Mouse (Mus musculus) gastrocnemius, postnatal 14 days (tissue): ENCODE measurements at regions not wholly inside any gene's neighbourhood (a gene's known extent, or its start where the extent isn't known, plus 50 kb on each side); places are given as distances from the start of the nearest gene placed in this dataset.

Experiments used
- DNase-seq: peaks from one replicate; pipeline ENCODE4 v3.0.0; 2021; ENCODE audit warnings: mixed read lengths
- intact Hi-C: fragments of 180-260 bp; cut with DNase I; formaldehyde crosslinking; loops from one replicate; pipeline ENCODE4 v1.15.1; 2025; ENCODE audit warnings: low total_unique reads

GRCm38 (mm10) chr10:37887961-37888360, 749.2 kb upstream of the Marcks start:
- peak; percentile 23 for DNase-seq
- intact Hi-C loops: no loop called here

GRCm38 (mm10) chr10:37880841-37881240, 742.1 kb upstream of the Marcks start:
- DNase-seq: no peak
- intact Hi-C loops: no loop called here

GRCm38 (mm10) chr10:37873925-37874324, 735.2 kb upstream of the Marcks start:
- intact Hi-C loops: no loop called here
- DNase-seq: no peak

GRCm38 (mm10) chr10:37861001-37861400, 722.3 kb upstream of the Marcks start:
- intact Hi-C loops: no loop called here

GRCm38 (mm10) chr10:37849291-37849846, 710.6 kb upstream of the Marcks start:
- intact Hi-C loops: no loop called here
- no peak for DNase-seq

More at GRCm38 (mm10) chr10:37861001-37861400, 722.3 kb upstream of the Marcks start:
- peak; percentile 38 for DNase-seq

GRCm38 (mm10) chr10:37842820-37843219, 704.1 kb upstream of the Marcks start:
- DNase-seq: no peak
- intact Hi-C loops: no loop called here

GRCm38 (mm10) chr10:37841842-37842241, 703.1 kb upstream of the Marcks start:
- intact Hi-C loops: no loop called here
- no peak for DNase-seq

GRCm38 (mm10) chr10:37837721-37838120, 699.0 kb upstream of the Marcks start:
- intact Hi-C loops: no loop called here

GRCm38 (mm10) chr10:37813026-37813425, 674.3 kb upstream of the Marcks start:
- no peak for DNase-seq
- intact Hi-C loops: no loop called here

More at GRCm38 (mm10) chr10:37837721-37838120, 699.0 kb upstream of the Marcks start:
- no peak for DNase-seq

- intact Hi-C loops: no loop called here
- DNase-seq: peak; percentile 10
Measured at GRCm38 (mm10) chr10:37812405-37812851, 673.7 kb upstream of the Marcks start.

- DNase-seq: no peak
- intact Hi-C loops: no loop called here
Measured at GRCm38 (mm10) chr10:37811789-37812188, 673.1 kb upstream of the Marcks start.

GRCm38 (mm10) chr10:37803225-37803805, 664.6 kb upstream of the Marcks start:
- intact Hi-C loops: no loop called here
- DNase-seq: no peak

GRCm38 (mm10) chr10:37799397-37799796, 660.7 kb upstream of the Marcks start:
- no peak for DNase-seq
- intact Hi-C loops: no loop called here

- intact Hi-C loops: no loop called here
- DNase-seq: no peak
Measured at GRCm38 (mm10) chr10:37798285-37798684, 659.6 kb upstream of the Marcks start.

GRCm38 (mm10) chr10:37797701-37798100, 659.0 kb upstream of the Marcks start:
- intact Hi-C loops: no loop called here
- no peak for DNase-seq

- no peak for DNase-seq
- intact Hi-C loops: no loop called here
Measured at GRCm38 (mm10) chr10:37792878-37793277, 654.2 kb upstream of the Marcks start.

- intact Hi-C loops: no loop called here
- no peak for DNase-seq
Measured at GRCm38 (mm10) chr10:37788049-37788448, 649.3 kb upstream of the Marcks start.

- DNase-seq: no peak
- intact Hi-C loops: no loop called here
Measured at GRCm38 (mm10) chr10:37779383-37780302, 640.9 kb upstream of the Marcks start.

- DNase-seq: no peak
Measured at GRCm38 (mm10) chr10:37760542-37761367, 622.0 kb upstream of the Marcks start.

GRCm38 (mm10) chr10:37741581-37741980, 602.9 kb upstream of the Marcks start:
- intact Hi-C loops: no loop called here
- DNase-seq: no peak

More at GRCm38 (mm10) chr10:37760542-37761367, 622.0 kb upstream of the Marcks start:
- intact Hi-C loops: no loop called here
